Mouse (Mus musculus) hindbrain, embryonic 16.5 days (tissue): ENCODE results near the gene Ralbp1. TPM values are rescaled to one million over a fixed set of nuclear protein-coding genes. Genes with fewer than 3 reads are reported as not detected.
A peak's percentile ranks its signal among the peaks of the same experiment; 100 is the strongest.

Experiments
- ATAC-seq: fragments of 200-750 bp; cut with Nextera tagmentation; 2 replicates; pipeline ENCODE4 v1.8.0; 2017; ENCODE audit warnings: moderate TSS enrichment, moderate library complexity
- H3K27ac ChIP-seq: fragments of 300-500 bp; sonication (generic); 2 replicates; pipeline ENCODE4 v1.5.1; 2014; ENCODE audit warnings: low read depth, mild to moderate bottlenecking, control low read depth, low read length, moderate library complexity
- H3K27me3 ChIP-seq: fragments of 300-500 bp; sonication (generic); replicated peaks from 2 replicates; pipeline ENCODE4 v1.6.1; 2014; ENCODE audit warnings: low read length; ENCODE audit not compliant: control insufficient read depth, insufficient read depth
- H3K36me3 ChIP-seq: fragments of 300-500 bp; sonication (generic); 2 replicates; pipeline ENCODE4 v1.6.1; 2014; ENCODE audit warnings: mild to moderate bottlenecking, low read length, moderate library complexity, mixed read lengths; ENCODE audit not compliant: control insufficient read depth, insufficient read depth
- H3K4me1 ChIP-seq: fragments of 300-500 bp; sonication (generic); 2 replicates; pipeline ENCODE4 v1.6.1; 2014; ENCODE audit warnings: low read depth, low read length; ENCODE audit not compliant: control insufficient read depth, insufficient read depth
- H3K4me2 ChIP-seq: fragments of 300-500 bp; sonication (generic); 2 replicates; pipeline ENCODE4 v1.6.1; 2014; ENCODE audit warnings: mild to moderate bottlenecking, low read length, control low read depth, moderate library complexity
- H3K4me3 ChIP-seq: fragments of 300-500 bp; sonication (generic); 2 replicates; pipeline ENCODE4 v1.5.1; 2014; ENCODE audit warnings: mild to moderate bottlenecking, low read length, control low read depth, moderate library complexity
- H3K9ac ChIP-seq: fragments of 300-500 bp; sonication (generic); 2 replicates; pipeline ENCODE4 v1.6.1; 2014; ENCODE audit warnings: low read depth, mild to moderate bottlenecking, control low read depth, low read length, moderate library complexity
- H3K9me3 ChIP-seq: fragments of 300-500 bp; sonication (generic); 2 replicates; pipeline ENCODE4 v1.6.1; 2014; ENCODE audit warnings: mild to moderate bottlenecking, low read length, moderate library complexity; ENCODE audit not compliant: control insufficient read depth
- WGBS: fragments of 180-500 bp; shearing (Covaris S2); extraction: QIAGEN DNeasy Blood & Tissue Kit; methylation state at CpG from one replicate; pipeline ENCODE4 v1.1.7; 2014; 5-methylcytosine and 5-hydroxymethylcytosine counted together
- polyA plus RNA-seq: library from polyadenylated mRNA; unstranded; fragments of >200 nt; fragmentation: Nextera tagmentation; extraction: Ambion mirVana; gene quantifications from 2 replicates; pipeline ENCODE4 v1.2.1, GENCODE M21; 2015

Ralbp1 gene
- polyA plus RNA-seq, result 52.1 and 58.3 TPM in 2 replicates

- no peak for ATAC-seq
- Histone ChIP-seq H3K4me3 (peak within 1 kb of the TSS; percentile 97), H3K36me3 (no peaks in the 10 kb centered on the region), H3K27ac (peak within 1 kb of the TSS; percentile 97), H3K9me3 (no peaks in the 10 kb centered on the region), H3K4me1 (peaks cover 21% of the 10 kb centered on the region), H3K9ac (peak within 1 kb of the TSS; percentile 95), H3K4me2 (peak within 1 kb of the TSS; percentile 93), H3K27me3 (no peaks in the 10 kb centered on the region)
- WGBS, result 6% methylated on average over 14 of the region's 14 CpGs
Measured at GRCm38 (mm10) chr17:65885697-65886529, at the start of gene Ralbp1. Gene Ralbp1, minus strand, starts transcription at chr17:65885798.

- WGBS, result 96% methylated on average over 2 of the region's 2 CpGs
- Histone ChIP-seq H3K4me1 (no peaks in the 10 kb centered on the region; the same call in 1 of the 2 replicates), H3K36me3 (peaks cover 26% of the 10 kb centered on the region), H3K9me3 (no peaks in the 10 kb centered on the region), H3K4me2 (no peak overlapping the region), H3K4me3 (no peak overlapping the region), H3K27ac (no peak overlapping the region), H3K27me3 (no peaks in the 10 kb centered on the region), H3K9ac (no peak overlapping the region)
- no peak for ATAC-seq
Measured at GRCm38 (mm10) chr17:65933741-65934140, 48.1 kb upstream of the Ralbp1 start.

DNA sequence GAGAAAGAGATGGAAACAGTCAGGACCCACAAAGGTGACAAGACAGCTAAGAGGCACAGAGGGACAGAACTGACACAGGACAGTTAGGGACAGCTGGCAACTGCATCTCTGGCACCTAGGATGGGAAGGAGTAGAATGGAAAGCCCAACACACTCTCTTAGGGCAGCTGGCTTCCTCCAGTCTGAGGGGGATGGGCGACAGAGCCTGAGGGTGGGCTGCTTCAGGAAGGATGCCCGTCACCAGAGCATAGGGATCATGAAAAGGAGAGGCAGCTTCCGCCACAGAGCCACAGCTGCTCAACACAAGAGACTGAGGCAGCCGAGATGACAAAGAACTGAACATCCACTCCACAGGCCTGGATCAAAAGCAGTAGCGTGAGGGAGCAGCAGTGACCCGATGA lies 45.9 kb upstream of the Ralbp1 start:
- Histone ChIP-seq H3K4me1 (no peaks in the 10 kb centered on the region; the same call in 1 of the 2 replicates), H3K9ac (no peak overlapping the region), H3K9me3 (no peaks in the 10 kb centered on the region), H3K36me3 (peaks cover 25% of the 10 kb centered on the region), H3K4me2 (no peak overlapping the region), H3K27ac (no peak overlapping the region), H3K27me3 (no peaks in the 10 kb centered on the region), H3K4me3 (no peak overlapping the region)
- WGBS, result 39% methylated on average over 6 of the region's 6 CpGs
- ATAC-seq, result peak; percentile 54; the same call in 1 of the 2 replicates

- no peaks in the 10 kb centered on the region for H3K9me3 ChIP-seq
- H3K4me1 ChIP-seq, result no peaks in the 10 kb centered on the region; the same call in 1 of the 2 replicates
- H3K27me3 ChIP-seq, result no peaks in the 10 kb centered on the region
- no peak for ATAC-seq
- WGBS, result 70% methylated on average over 6 of the region's 6 CpGs
- no peak overlapping the region for H3K4me3 ChIP-seq
- H3K36me3 ChIP-seq, result peaks cover 26% of the 10 kb centered on the region
- no peak overlapping the region for H3K4me2 ChIP-seq
- no peak overlapping the region for H3K27ac ChIP-seq
- no peak overlapping the region for H3K9ac ChIP-seq
Measured at GRCm38 (mm10) chr17:65930960-65931359, 45.4 kb upstream of the Ralbp1 start.

DNA sequence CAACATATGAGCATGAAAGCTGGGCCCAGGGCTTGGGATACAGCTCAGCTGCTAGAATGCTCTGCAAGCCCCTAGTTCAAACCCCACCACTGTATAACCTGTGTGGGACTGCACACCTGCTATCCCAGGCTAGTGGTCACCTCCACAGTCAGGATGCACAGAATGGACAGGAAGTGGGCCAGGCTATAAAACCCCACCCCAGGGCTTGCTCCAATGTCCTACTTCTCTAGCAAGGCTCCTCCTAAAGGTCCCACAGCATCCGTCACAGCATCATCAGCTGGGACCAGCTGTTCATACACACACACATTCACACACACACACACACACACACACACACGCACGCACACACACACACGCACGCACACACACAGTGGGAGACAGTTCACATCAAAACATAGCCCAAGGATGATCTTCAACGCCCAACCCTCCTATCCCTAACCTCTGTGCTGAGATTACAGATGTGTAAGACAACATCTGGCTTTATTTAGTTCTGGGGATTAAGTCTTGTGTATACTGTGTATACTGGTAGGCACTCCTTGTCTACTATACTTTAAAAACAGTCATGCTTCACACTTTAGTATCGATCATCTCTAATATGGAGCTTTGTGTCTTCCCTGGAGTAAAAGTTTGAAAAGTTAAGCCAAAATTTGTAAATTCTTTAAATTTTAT lies 44.7 kb upstream of the Ralbp1 start:
- ATAC-seq, result no peak
- Histone ChIP-seq H3K27me3 (no peaks in the 10 kb centered on the region), H3K9me3 (no peaks in the 10 kb centered on the region), H3K4me2 (no peak overlapping the region), H3K9ac (no peak overlapping the region), H3K4me3 (no peak overlapping the region), H3K4me1 (no peaks in the 10 kb centered on the region; the same call in 1 of the 2 replicates), H3K36me3 (peaks cover 29% of the 10 kb centered on the region), H3K27ac (no peak overlapping the region)
- 86% methylated on average over 7 of the region's 7 CpGs for WGBS

DNA sequence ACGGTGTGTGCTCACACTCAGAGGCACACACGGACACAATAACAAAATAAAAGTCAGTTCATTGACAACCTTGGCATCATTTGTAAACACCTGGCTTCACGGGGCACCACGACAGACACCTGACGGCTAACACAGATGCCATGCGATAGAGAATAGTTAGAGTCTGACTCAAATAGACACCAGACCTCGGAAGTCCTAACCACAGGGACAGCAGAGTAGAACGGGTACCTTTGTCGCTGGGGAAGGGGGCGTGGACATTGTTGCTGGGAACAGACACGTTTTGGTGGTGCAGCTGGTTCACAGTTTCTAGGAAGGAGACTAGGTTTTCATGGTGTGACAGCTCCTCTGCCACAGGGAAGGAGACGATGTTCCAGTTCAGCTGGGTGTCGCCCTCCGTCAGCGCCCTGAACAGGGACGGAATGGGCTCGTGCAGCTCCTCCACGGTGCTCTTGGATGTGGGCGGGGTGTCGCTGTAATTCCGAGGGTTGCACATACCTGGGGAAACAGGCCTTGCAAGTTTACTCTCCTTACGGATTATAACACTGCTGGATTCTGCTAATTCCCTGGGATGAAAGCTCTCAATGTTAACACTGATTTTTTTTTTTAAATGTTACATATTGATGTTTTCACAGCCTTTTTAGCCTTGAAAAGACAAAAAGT lies 43.9 kb upstream of the Ralbp1 start:
- Histone ChIP-seq H3K9me3 (no peaks in the 10 kb centered on the region), H3K27me3 (no peaks in the 10 kb centered on the region), H3K27ac (no peak overlapping the region), H3K36me3 (peaks cover 34% of the 10 kb centered on the region), H3K4me3 (no peak overlapping the region), H3K4me1 (no peaks in the 10 kb centered on the region; the same call in 1 of the 2 replicates), H3K9ac (no peak overlapping the region), H3K4me2 (no peak overlapping the region)
- ATAC-seq, result no peak
- 89% methylated on average over 22 of the region's 22 CpGs for WGBS

GRCm38 (mm10) chr17:65927077-65927476 lies 41.5 kb upstream of the Ralbp1 start:
- H3K4me1 ChIP-seq, result no peaks in the 10 kb centered on the region; the same call in 1 of the 2 replicates
- 57% methylated on average over 4 of the region's 4 CpGs for WGBS
- H3K27me3 ChIP-seq, result no peaks in the 10 kb centered on the region
- peaks cover 37% of the 10 kb centered on the region for H3K36me3 ChIP-seq
- no peak overlapping the region for H3K9ac ChIP-seq
- no peak overlapping the region for H3K4me2 ChIP-seq
- H3K9me3 ChIP-seq, result no peaks in the 10 kb centered on the region
- H3K27ac ChIP-seq, result no peak overlapping the region
- ATAC-seq, result peak; percentile 72
- no peak overlapping the region for H3K4me3 ChIP-seq

DNA sequence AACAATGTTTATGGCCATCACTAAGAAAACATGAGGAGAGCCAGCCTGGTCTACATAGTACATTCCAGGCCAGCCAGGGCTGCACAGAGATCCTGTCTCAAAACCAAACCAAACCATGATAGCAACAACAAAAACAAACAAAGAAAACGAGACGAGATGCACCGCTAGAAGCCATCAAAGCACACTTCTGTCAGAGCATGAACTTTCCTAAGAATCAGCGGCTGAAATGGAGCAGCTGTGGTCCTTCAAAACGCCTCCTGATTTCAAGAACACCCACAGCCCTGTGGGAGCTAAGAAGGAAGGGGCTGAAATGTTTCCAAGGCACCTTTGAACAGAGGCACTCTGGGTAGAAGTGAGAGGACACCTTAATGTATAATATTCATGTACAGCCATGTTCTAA lies 38.6 kb upstream of the Ralbp1 start:
- H3K4me1 ChIP-seq, result no peaks in the 10 kb centered on the region
- H3K4me2 ChIP-seq, result no peak overlapping the region
- H3K9ac ChIP-seq, result no peak overlapping the region
- H3K36me3 ChIP-seq, result peaks cover 37% of the 10 kb centered on the region
- H3K27me3 ChIP-seq, result no peaks in the 10 kb centered on the region
- no peaks in the 10 kb centered on the region for H3K9me3 ChIP-seq
- 74% methylated on average over 5 of the region's 5 CpGs for WGBS
- ATAC-seq, result no peak
- no peak overlapping the region for H3K4me3 ChIP-seq
- H3K27ac ChIP-seq, result no peak overlapping the region

GRCm38 (mm10) chr17:65921975-65922374 lies 36.4 kb upstream of the Ralbp1 start:
- H3K4me1 ChIP-seq, result no peaks in the 10 kb centered on the region
- no peak overlapping the region for H3K27ac ChIP-seq
- H3K4me3 ChIP-seq, result no peak overlapping the region
- peaks cover 28% of the 10 kb centered on the region for H3K36me3 ChIP-seq
- no peak overlapping the region for H3K4me2 ChIP-seq
- H3K9ac ChIP-seq, result no peak overlapping the region
- H3K27me3 ChIP-seq, result no peaks in the 10 kb centered on the region
- no peaks in the 10 kb centered on the region for H3K9me3 ChIP-seq
- 82% methylated on average over 6 of the region's 6 CpGs for WGBS
- no peak for ATAC-seq
